11 mouse cellular contexts compared by ENCODE assay signal in the genomic region with DNA sequence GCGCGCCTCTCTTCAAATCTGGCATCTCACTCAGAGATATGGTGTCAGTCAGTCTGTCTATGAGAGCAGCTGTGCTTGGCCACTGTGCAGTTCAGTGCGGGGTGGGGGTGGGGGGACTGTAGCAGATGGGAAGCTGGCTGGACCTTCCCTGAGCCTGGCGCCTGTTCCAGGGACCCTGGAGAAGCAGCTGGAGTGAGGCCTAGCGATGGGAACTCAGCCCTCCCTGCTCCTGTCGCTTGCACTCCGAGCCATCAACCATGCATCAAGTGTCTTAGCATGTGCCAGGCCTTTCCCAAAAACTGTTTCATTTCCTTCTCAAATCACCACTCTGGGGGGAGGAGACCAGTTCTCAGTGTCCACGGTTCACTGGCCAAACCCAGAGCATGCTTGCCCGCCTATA. TPM values are rescaled to one million over a fixed set of nuclear protein-coding genes. Genes with fewer than 3 reads are reported as not detected.
DNase-seq lines count a peak whose midpoint lies in the region; ATAC-seq and TF ChIP-seq lines count a peak whose summit lies in the region.
"Had no signal": no experiment of that assay in that cellular context is flagged by ENCODE, and none has a peak within 500 bp of the region (broad histone marks: within the 10 kb centered on the region; RNA-seq: fewer than 3 reads in every experiment).

No protein-coding gene starts in this region.

- 51% methylated on average over 9 of the region's 9 CpGs for WGBS in forebrain, postnatal 0 days
- 83% methylated on average over 9 of the region's 9 CpGs for WGBS in forebrain, embryonic 10.5 days
- WGBS in midbrain, postnatal 0 days: 65% methylated on average over 9 of the region's 9 CpGs
- 72% methylated on average over 9 of the region's 9 CpGs for WGBS in midbrain, embryonic 13.5 days
- WGBS in hindbrain, embryonic 15.5 days: 60% methylated on average over 9 of the region's 9 CpGs
- WGBS in small intestine, adult 2 months: 80% methylated on average over 9 of the region's 9 CpGs

- no peak overlapping the region for H3K4me3 ChIP-seq in forebrain, postnatal 0 days (ENCODE audit: low read depth, low read length)
- no peak overlapping the region for H3K4me3 ChIP-seq in forebrain, embryonic 10.5 days
- H3K4me3 ChIP-seq in midbrain, postnatal 0 days (ENCODE audit: low read depth, low read length): no peak overlapping the region
- no peak overlapping the region for H3K4me3 ChIP-seq in midbrain, embryonic 13.5 days (replicated peaks)
- H3K4me3 ChIP-seq in hindbrain, embryonic 15.5 days: no peak overlapping the region
- no peak overlapping the region for H3K4me3 ChIP-seq in small intestine, adult 2 months (ENCODE audit: low read depth, low read length)
- H3K4me3 ChIP-seq: embryonic facial prominence, embryonic 12.5 days had no signal

- no peak for DNase-seq in forebrain, postnatal 0 days
- no peak for DNase-seq in forebrain, embryonic 10.5 days (ENCODE audit: extremely low spot score, low spot score)
- DNase-seq in midbrain, postnatal 0 days (ENCODE audit: low spot score): peak; percentile 63
- DNase-seq in right cerebral cortex, adult 2 months (ENCODE audit: low spot score in 2 of 2): no peak
- DNase-seq: layer of hippocampus, adult 9-11 months had no signal

- TF ChIP-seq POLR2A in small intestine, adult 2 months (IDR thresholded peaks at IDR 0.05; ENCODE audit: low read depth, low read length): no peak

- no peaks in the 10 kb centered on the region for H3K9me3 ChIP-seq in forebrain, postnatal 0 days (ENCODE audit: low read length)
- no peaks in the 10 kb centered on the region for H3K9me3 ChIP-seq in forebrain, embryonic 10.5 days
- no peaks in the 10 kb centered on the region for H3K9me3 ChIP-seq in midbrain, postnatal 0 days (ENCODE audit: low read length)
- no peaks in the 10 kb centered on the region for H3K9me3 ChIP-seq in midbrain, embryonic 13.5 days
- no peaks in the 10 kb centered on the region for H3K9me3 ChIP-seq in hindbrain, embryonic 15.5 days
- H3K9me3 ChIP-seq: embryonic facial prominence, embryonic 12.5 days had no signal

- no peak overlapping the region for H3K4me2 ChIP-seq in forebrain, postnatal 0 days (ENCODE audit: low read depth)
- H3K4me2 ChIP-seq in midbrain, postnatal 0 days (ENCODE audit: low read depth, low read length, poor library complexity, severe bottlenecking): no peak overlapping the region
- H3K4me2 ChIP-seq in midbrain, embryonic 13.5 days (replicated peaks): no peak overlapping the region
- H3K4me2 ChIP-seq in hindbrain, embryonic 15.5 days: no peak overlapping the region
- H3K4me2 ChIP-seq: embryonic facial prominence, embryonic 12.5 days had no signal

- H3K27me3 ChIP-seq in forebrain, postnatal 0 days (ENCODE audit: insufficient read depth, low read length): no peaks in the 10 kb centered on the region
- H3K27me3 ChIP-seq in forebrain, embryonic 10.5 days (ENCODE audit: poor library complexity, severe bottlenecking): peaks cover 42% of the 10 kb centered on the region
- H3K27me3 ChIP-seq in midbrain, postnatal 0 days (ENCODE audit: insufficient read depth, low read length): no peaks in the 10 kb centered on the region
- no peaks in the 10 kb centered on the region for H3K27me3 ChIP-seq in midbrain, embryonic 13.5 days
- no peaks in the 10 kb centered on the region for H3K27me3 ChIP-seq in hindbrain, embryonic 15.5 days
- H3K27me3 ChIP-seq in small intestine, adult 2 months (ENCODE audit: control insufficient read depth, insufficient read depth, low read length): no peaks in the 10 kb centered on the region

- 0 out of 2 replicates have a peak, but pooled peaks have one; percentile 21 for ATAC-seq in forebrain, postnatal 0 days
- no peak for ATAC-seq in midbrain, postnatal 0 days (ENCODE audit: low FRiP score)
- ATAC-seq in midbrain, embryonic 13.5 days: no peak
- 0 out of 2 replicates have a peak, but pooled peaks have one; percentile 25 for ATAC-seq in hindbrain, embryonic 15.5 days (ENCODE audit: low FRiP score, low read depth)
- ATAC-seq in megakaryocyte progenitor cell, adult 5-6 weeks (replicated peaks; ENCODE audit: poor library complexity): no peak

- no peak overlapping the region for H3K27ac ChIP-seq in forebrain, postnatal 0 days (ENCODE audit: low read depth, low read length)
- H3K27ac ChIP-seq in forebrain, embryonic 10.5 days: no peak overlapping the region
- H3K27ac ChIP-seq in midbrain, postnatal 0 days (ENCODE audit: low read depth, low read length): no peak overlapping the region
- H3K27ac ChIP-seq in midbrain, embryonic 13.5 days: no peak overlapping the region
- 0 out of 2 replicates have a peak overlapping the region, but pooled peaks have one; percentile 9 for H3K27ac ChIP-seq in hindbrain, embryonic 15.5 days (replicated peaks)
- H3K27ac ChIP-seq in small intestine, adult 2 months (ENCODE audit: insufficient read depth, low read depth, low read length): peak overlapping the region; percentile 46; the same call in 1 of the 2 replicates
- H3K27ac ChIP-seq: macrophage had no signal

- no peak for TF ChIP-seq CTCF in forebrain, postnatal 0 days (IDR thresholded peaks at IDR 0.05; ENCODE audit: low read depth)
- TF ChIP-seq CTCF in midbrain, postnatal 0 days (IDR thresholded peaks at IDR 0.05): no peak
- TF ChIP-seq CTCF in small intestine, adult 2 months (IDR thresholded peaks at IDR 0.05; ENCODE audit: extremely low read depth, insufficient read length, insufficient replicate concordance, low read depth, low read length): no peak

- H3K36me3 ChIP-seq in forebrain, postnatal 0 days (ENCODE audit: insufficient read depth): peaks cover 29% of the 10 kb centered on the region
- H3K36me3 ChIP-seq in forebrain, embryonic 10.5 days (replicated peaks): no peaks in the 10 kb centered on the region
- peaks cover 12% of the 10 kb centered on the region for H3K36me3 ChIP-seq in midbrain, postnatal 0 days (ENCODE audit: insufficient read depth, low read length)
- peaks cover 4% of the 10 kb centered on the region; the same call in 1 of the 2 replicates for H3K36me3 ChIP-seq in midbrain, embryonic 13.5 days
- H3K36me3 ChIP-seq in hindbrain, embryonic 15.5 days: 0 out of 2 replicates have a peak, but pooled peaks cover 7% of the 10 kb centered on the region
- H3K36me3 ChIP-seq in small intestine, adult 2 months (ENCODE audit: control insufficient read depth, insufficient read depth, low read length): no peaks in the 10 kb centered on the region
- H3K36me3 ChIP-seq: embryonic facial prominence, embryonic 12.5 days had no signal

- peaks cover 6% of the 10 kb centered on the region; the same call in 1 of the 2 replicates for H3K4me1 ChIP-seq in forebrain, postnatal 0 days (ENCODE audit: insufficient read depth)
- peaks cover 20% of the 10 kb centered on the region for H3K4me1 ChIP-seq in forebrain, embryonic 10.5 days
- H3K4me1 ChIP-seq in midbrain, postnatal 0 days (ENCODE audit: insufficient read depth, low read length): peaks cover 2% of the 10 kb centered on the region; the same call in 1 of the 2 replicates
- peaks cover 16% of the 10 kb centered on the region for H3K4me1 ChIP-seq in midbrain, embryonic 13.5 days (replicated peaks)
- peaks cover 22% of the 10 kb centered on the region for H3K4me1 ChIP-seq in hindbrain, embryonic 15.5 days (replicated peaks)
- peaks cover 2% of the 10 kb centered on the region; the same call in 1 of the 2 replicates for H3K4me1 ChIP-seq in small intestine, adult 2 months (ENCODE audit: control insufficient read depth, insufficient read depth, insufficient read length, low read length)

- H3K9ac ChIP-seq in forebrain, postnatal 0 days: no peak overlapping the region
- no peak overlapping the region for H3K9ac ChIP-seq in midbrain, postnatal 0 days (replicated peaks; ENCODE audit: low read length, poor library complexity, severe bottlenecking)
- no peak overlapping the region for H3K9ac ChIP-seq in midbrain, embryonic 13.5 days (replicated peaks)
- H3K9ac ChIP-seq in hindbrain, embryonic 15.5 days: no peak overlapping the region
- H3K9ac ChIP-seq: embryonic facial prominence, embryonic 12.5 days had no signal

RNA-seq across cellular contexts. Expression of a gene that starts 5.4 kb away (rescaled TPM):
- 32.9 and 33.8 TPM in 2 replicates for total RNA-seq in forebrain, postnatal 0 days (2014; rRNA removed)
- 28.9 and 31.6 TPM in 2 replicates for polyA plus RNA-seq in forebrain, postnatal 0 days (2015; fragmentation: Nextera tagmentation; extraction: Ambion mirVana)
- 0.89 and 1.0 TPM in 2 replicates for polyA plus RNA-seq in forebrain, embryonic 10.5 days (2016; fragmentation: Nextera tagmentation; extraction: Ambion mirVana)
- 47.2 and 48.6 TPM in 2 replicates for total RNA-seq in midbrain, postnatal 0 days (2014; rRNA removed)
- polyA plus RNA-seq in midbrain, postnatal 0 days (2015; fragmentation: Nextera tagmentation; extraction: Ambion mirVana): 35.0 and 37.1 TPM in 2 replicates
- polyA plus RNA-seq in midbrain, embryonic 13.5 days (2015; fragmentation: Nextera tagmentation; extraction: Ambion mirVana): 15.6 and 16.6 TPM in 2 replicates
- 32.9 and 35.7 TPM in 2 replicates for polyA plus RNA-seq in hindbrain, embryonic 15.5 days (2015; fragmentation: Nextera tagmentation; extraction: Ambion mirVana)
- 0.25 and 0.68 TPM in 2 replicates for polyA plus RNA-seq in small intestine, adult 2 months (2012; rRNA removed)
- not detected in 2 replicates for total RNA-seq in megakaryocyte progenitor cell, adult 5-6 weeks (2015)
- not detected in 2 replicates for total RNA-seq in megakaryocyte progenitor cell, adult 5-6 weeks (2017)
- polyA plus RNA-seq: macrophage had no signal

RNA-seq across cellular contexts. Expression of a gene that starts 32.0 kb away (rescaled TPM):
- 5.3 and 7.8 TPM in 2 replicates for total RNA-seq in forebrain, postnatal 0 days (2014; rRNA removed)
- polyA plus RNA-seq in forebrain, postnatal 0 days (2015; fragmentation: Nextera tagmentation; extraction: Ambion mirVana): 7.6 and 8.9 TPM in 2 replicates
- polyA plus RNA-seq in forebrain, embryonic 10.5 days (2016; fragmentation: Nextera tagmentation; extraction: Ambion mirVana): 2.5 and 3.1 TPM in 2 replicates
- total RNA-seq in midbrain, postnatal 0 days (2014; rRNA removed): 3.4 and 6.0 TPM in 2 replicates
- 9.1 and 9.4 TPM in 2 replicates for polyA plus RNA-seq in midbrain, postnatal 0 days (2015; fragmentation: Nextera tagmentation; extraction: Ambion mirVana)
- polyA plus RNA-seq in midbrain, embryonic 13.5 days (2015; fragmentation: Nextera tagmentation; extraction: Ambion mirVana): 5.7 and 6.3 TPM in 2 replicates
- polyA plus RNA-seq in hindbrain, embryonic 15.5 days (2015; fragmentation: Nextera tagmentation; extraction: Ambion mirVana): 8.7 and 8.9 TPM in 2 replicates
- 0.48 and 0.90 TPM in 2 replicates for polyA plus RNA-seq in small intestine, adult 2 months (2012; rRNA removed)
- not detected in 2 replicates for total RNA-seq in megakaryocyte progenitor cell, adult 5-6 weeks (2015)
- not detected in 2 replicates for total RNA-seq in megakaryocyte progenitor cell, adult 5-6 weeks (2017)

RNA-seq across cellular contexts. Expression of a gene that starts 35.0 kb away (rescaled TPM):
- total RNA-seq in forebrain, postnatal 0 days (2014; rRNA removed): 109 and 121 TPM in 2 replicates
- 80.8 and 92.8 TPM in 2 replicates for polyA plus RNA-seq in forebrain, postnatal 0 days (2015; fragmentation: Nextera tagmentation; extraction: Ambion mirVana)
- polyA plus RNA-seq in forebrain, embryonic 10.5 days (2016; fragmentation: Nextera tagmentation; extraction: Ambion mirVana): 113 and 122 TPM in 2 replicates
- 115 and 118 TPM in 2 replicates for total RNA-seq in midbrain, postnatal 0 days (2014; rRNA removed)
- polyA plus RNA-seq in midbrain, postnatal 0 days (2015; fragmentation: Nextera tagmentation; extraction: Ambion mirVana): 92.5 and 99.6 TPM in 2 replicates
- 98.6 and 104 TPM in 2 replicates for polyA plus RNA-seq in midbrain, embryonic 13.5 days (2015; fragmentation: Nextera tagmentation; extraction: Ambion mirVana)
- 113 and 115 TPM in 2 replicates for polyA plus RNA-seq in hindbrain, embryonic 15.5 days (2015; fragmentation: Nextera tagmentation; extraction: Ambion mirVana)
- polyA plus RNA-seq in small intestine, adult 2 months (2012; rRNA removed): 74.2 and 125 TPM in 2 replicates
- 76.3 and 81.6 TPM in 2 replicates for total RNA-seq in megakaryocyte progenitor cell, adult 5-6 weeks (2015)
- total RNA-seq in megakaryocyte progenitor cell, adult 5-6 weeks (2017): 161 and 187 TPM in 2 replicates

RNA-seq across cellular contexts. Expression of a gene that starts 35.1 kb away (rescaled TPM):
- 0.23 and 1.4 TPM in 2 replicates for total RNA-seq in forebrain, postnatal 0 days (2014; rRNA removed)
- polyA plus RNA-seq in forebrain, postnatal 0 days (2015; fragmentation: Nextera tagmentation; extraction: Ambion mirVana): 0.84 and 1.4 TPM in 2 replicates
- 2.3 and 2.7 TPM in 2 replicates for polyA plus RNA-seq in forebrain, embryonic 10.5 days (2016; fragmentation: Nextera tagmentation; extraction: Ambion mirVana)
- total RNA-seq in midbrain, postnatal 0 days (2014; rRNA removed): 1.2 and 1.4 TPM in 2 replicates
- 0.86 and 1.4 TPM in 2 replicates for polyA plus RNA-seq in midbrain, postnatal 0 days (2015; fragmentation: Nextera tagmentation; extraction: Ambion mirVana)
- polyA plus RNA-seq in midbrain, embryonic 13.5 days (2015; fragmentation: Nextera tagmentation; extraction: Ambion mirVana): 1.8 and 2.8 TPM in 2 replicates
- 1.6 and 2.1 TPM in 2 replicates for polyA plus RNA-seq in hindbrain, embryonic 15.5 days (2015; fragmentation: Nextera tagmentation; extraction: Ambion mirVana)
- polyA plus RNA-seq in small intestine, adult 2 months (2012; rRNA removed): 0.42 and 1.3 TPM in 2 replicates
- total RNA-seq in megakaryocyte progenitor cell, adult 5-6 weeks (2015): 1.2 TPM in 2 replicates
- total RNA-seq in megakaryocyte progenitor cell, adult 5-6 weeks (2017): 2.7 and 3.0 TPM in 2 replicates

Comparison
In these comparisons a context has a peak if more than half of its experiments do, and no peak if none do; other contexts are left out.
1. ATAC-seq: peak in forebrain, postnatal 0 days (single experiment) and hindbrain, embryonic 15.5 days (single experiment); none in midbrain, postnatal 0 days (single experiment), midbrain, embryonic 13.5 days (single experiment) and megakaryocyte progenitor cell, adult 5-6 weeks (single experiment).
2. H3K27ac ChIP-seq: peak in hindbrain, embryonic 15.5 days (single experiment) and small intestine, adult 2 months (single experiment); none in forebrain, postnatal 0 days (single experiment), forebrain, embryonic 10.5 days (single experiment), midbrain, postnatal 0 days (single experiment) and midbrain, embryonic 13.5 days (single experiment).